Mouse (Mus musculus) heart, adult 18-20 months (tissue): ENCODE measurements around the gene Acvr1c. TPM values are rescaled to one million over a fixed set of nuclear protein-coding genes. Genes with fewer than 3 reads are reported as not detected.

Experiments
- DNase-seq, 2 experiments: peaks; one replicate each; pipeline ENCODE4 v3.0.0; 2021 to 2022; ENCODE audit warnings: mixed read lengths in 1 of 2
- long read RNA-seq, 2 experiments: library from polyadenylated mRNA; stranded (forward); transcript quantifications; one replicate each; pipeline ENCODE4 v2.0.0; 2021
- total RNA-seq, 2 experiments: library from RNA; stranded (reverse); gene quantifications; 2 replicates each; pipeline ENCODE4 v1.2.3; 2021

Acvr1c gene
- 1 to 10 TPM in 1 of 2 experiments, under 1 TPM in 1; 0.22 to 1.9 TPM for total RNA-seq
- long read RNA-seq, experiment 1 = 0 reads
- long read RNA-seq, experiment 2 = 0 reads

GRCm38 (mm10) chr2:58357414-58358131 is at the start of gene Acvr1c:
Gene Acvr1c (minus strand): TSS chr2:58357895.
- DNase-seq = peak; percentile 38 to 47

- no peak for DNase-seq
These were observed 45.8 kb upstream of the Acvr1c start for GRCm38 (mm10) chr2:58403481-58403880.

GRCm38 (mm10) chr2:58388601-58389000 is 30.9 kb upstream of the Acvr1c start:
- DNase-seq = no peak

- DNase-seq = no peak
These were observed 22.3 kb upstream of the Acvr1c start for GRCm38 (mm10) chr2:58380020-58380419.

- DNase-seq = no peak
These were observed 21.8 kb upstream of the Acvr1c start for GRCm38 (mm10) chr2:58379475-58379874.

- DNase-seq = no peak
These were observed 19.9 kb upstream of the Acvr1c start for GRCm38 (mm10) chr2:58377417-58378130.

DNA sequence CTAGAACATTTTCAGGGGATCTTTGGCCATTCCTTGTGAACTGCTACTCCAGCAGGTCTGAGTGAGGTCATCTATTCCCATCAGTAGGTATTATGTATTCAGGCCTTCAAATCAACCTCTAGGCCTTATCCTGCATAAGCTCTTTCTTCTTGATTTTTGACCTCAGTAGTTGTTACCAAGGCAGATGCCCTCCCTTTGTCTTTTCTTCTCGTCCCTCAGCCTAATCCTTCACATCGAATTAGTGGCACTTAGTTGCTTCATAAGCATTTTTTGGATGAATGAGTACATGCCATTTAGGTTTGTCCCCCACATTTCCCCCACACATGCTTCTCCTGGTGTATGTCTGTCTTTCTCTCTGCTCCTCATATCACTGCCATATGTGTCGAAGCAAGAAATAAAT is 8.5 kb upstream of the Acvr1c start:
- no peak for DNase-seq

GRCm38 (mm10) chr2:58361361-58362046 is 3.8 kb upstream of the Acvr1c start:
- DNase-seq = no peak

GRCm38 (mm10) chr2:58358132-58358460 is 401 bp upstream of the Acvr1c start:
- no peak for DNase-seq

DNA sequence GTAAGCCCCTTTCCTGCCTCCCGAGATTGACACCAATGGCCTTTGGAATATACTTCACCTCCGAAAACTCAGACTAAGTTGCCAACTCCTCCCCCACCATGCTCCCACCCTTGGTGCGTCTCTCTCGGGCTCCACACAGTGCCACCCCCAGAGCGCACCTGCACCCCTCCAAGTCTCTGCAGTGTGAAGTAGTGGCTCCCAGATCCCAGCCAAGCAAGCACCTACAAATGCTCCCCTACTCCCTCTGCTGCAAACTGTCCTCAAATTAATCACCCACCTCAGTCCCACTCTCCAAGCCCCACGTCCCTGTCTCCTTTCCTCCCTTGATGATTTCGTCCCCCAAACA is 654 bp downstream of the Acvr1c start:
- no peak for DNase-seq

GRCm38 (mm10) chr2:58354389-58354788 is 3.3 kb downstream of the Acvr1c start:
- DNase-seq = peak in 1 of 2 experiments; percentile 1

GRCm38 (mm10) chr2:58352846-58353245 is 4.8 kb downstream of the Acvr1c start:
- peak in 1 of 2 experiments; percentile 1 for DNase-seq

DNA sequence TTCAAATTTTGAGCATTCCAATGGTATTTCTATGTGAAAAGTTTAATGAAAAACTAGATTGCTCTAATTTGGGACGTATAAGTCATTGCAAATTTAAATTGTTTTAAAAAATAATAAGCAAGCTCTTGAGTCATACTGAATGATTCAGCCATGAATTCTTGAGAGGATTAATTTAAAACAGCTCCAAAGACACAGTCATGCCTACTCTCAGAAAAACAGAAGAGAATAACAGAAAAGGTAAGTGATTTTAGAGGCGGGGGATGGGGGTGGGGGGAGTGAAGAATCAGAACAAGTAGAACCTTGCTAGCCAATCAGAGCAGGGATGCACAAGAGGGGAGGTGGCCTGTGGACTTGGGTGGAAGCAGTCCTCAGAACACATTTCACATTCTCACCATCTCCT is 7.0 kb downstream of the Acvr1c start:
- DNase-seq = no peak

- no peak for DNase-seq
These were observed 21.0 kb downstream of the Acvr1c start for GRCm38 (mm10) chr2:58336730-58337129.

- DNase-seq = no peak
These were observed 28.1 kb downstream of the Acvr1c start for GRCm38 (mm10) chr2:58329589-58329988.

- no peak for DNase-seq
These were observed 33.4 kb downstream of the Acvr1c start for GRCm38 (mm10) chr2:58324118-58324901.

- DNase-seq = no peak
These were observed 34.4 kb downstream of the Acvr1c start for GRCm38 (mm10) chr2:58323274-58323673.

GRCm38 (mm10) chr2:58316186-58316585 is 41.5 kb downstream of the Acvr1c start:
- DNase-seq = no peak

DNA sequence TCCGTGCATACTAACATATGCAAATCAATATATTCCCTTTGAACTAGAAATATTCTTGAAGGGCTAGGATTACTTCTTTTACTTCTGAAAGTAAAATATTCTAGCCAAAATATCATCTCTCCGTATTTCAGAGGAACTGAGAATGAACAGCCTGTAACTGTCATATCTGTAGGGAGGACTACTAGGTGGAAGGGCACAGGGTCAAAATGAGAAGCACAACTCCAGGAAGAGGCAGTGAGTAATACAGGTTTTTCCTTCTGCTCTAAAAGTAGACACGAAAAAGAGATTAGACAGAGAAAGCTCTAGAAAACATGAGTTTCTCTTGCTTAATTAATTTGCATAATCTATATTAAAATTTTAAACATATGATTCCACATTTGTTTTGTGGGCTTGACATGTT is 48.0 kb downstream of the Acvr1c start:
- DNase-seq = no peak

GRCm38 (mm10) chr2:58304450-58304849 is 53.2 kb downstream of the Acvr1c start:
- no peak for DNase-seq

DNA sequence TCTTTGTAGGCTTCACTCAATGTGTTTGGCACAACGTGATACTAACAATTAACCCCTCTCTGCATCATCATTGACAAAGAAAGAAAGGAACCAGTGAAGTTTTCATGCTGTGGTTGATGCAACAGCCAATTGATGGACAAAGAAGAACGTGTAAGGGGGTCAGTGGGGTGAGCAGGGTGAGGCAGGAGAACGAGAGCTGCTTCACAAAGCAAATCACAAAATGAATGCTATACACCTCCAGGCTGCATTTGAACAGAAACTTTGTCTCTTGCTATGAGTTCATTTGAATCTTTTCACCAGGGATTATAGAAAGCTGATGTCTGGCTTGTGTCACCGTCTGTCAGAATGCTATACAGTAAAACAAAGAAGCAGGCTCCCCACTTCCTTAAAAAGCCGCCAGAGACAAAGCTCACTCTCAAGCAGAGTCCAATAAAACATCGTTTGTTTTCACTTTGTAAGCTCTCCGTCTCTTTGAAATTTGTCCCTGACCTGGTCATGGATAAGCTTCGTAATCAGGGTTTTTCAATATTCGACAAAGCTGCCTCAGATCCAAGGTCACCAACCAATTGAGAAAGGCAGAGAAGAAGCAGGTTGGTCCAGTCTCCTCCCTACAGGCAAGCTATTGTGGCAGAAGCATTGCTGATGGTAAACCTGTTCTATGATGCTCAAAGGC is 67.8 kb downstream of the Acvr1c start:
- DNase-seq = no peak

GRCm38 (mm10) chr2:58289331-58289730 is 68.4 kb downstream of the Acvr1c start:
- no peak for DNase-seq
